Mouse (Mus musculus) ovary, adult 2 months (tissue): ENCODE results near the gene Sspn. TPM values are rescaled to one million over a fixed set of nuclear protein-coding genes. Genes with fewer than 3 reads are reported as not detected.

Experiments
- polyA plus RNA-seq: library from polyadenylated mRNA; depleted of rRNA; stranded (reverse); fragments of >200 nt; gene quantifications from 2 replicates; pipeline ENCODE4 v1.2.3, GENCODE M21; 2012; rRNA removed

Sspn gene
- polyA plus RNA-seq = 11.0 and 11.5 TPM in 2 replicates

DNA sequence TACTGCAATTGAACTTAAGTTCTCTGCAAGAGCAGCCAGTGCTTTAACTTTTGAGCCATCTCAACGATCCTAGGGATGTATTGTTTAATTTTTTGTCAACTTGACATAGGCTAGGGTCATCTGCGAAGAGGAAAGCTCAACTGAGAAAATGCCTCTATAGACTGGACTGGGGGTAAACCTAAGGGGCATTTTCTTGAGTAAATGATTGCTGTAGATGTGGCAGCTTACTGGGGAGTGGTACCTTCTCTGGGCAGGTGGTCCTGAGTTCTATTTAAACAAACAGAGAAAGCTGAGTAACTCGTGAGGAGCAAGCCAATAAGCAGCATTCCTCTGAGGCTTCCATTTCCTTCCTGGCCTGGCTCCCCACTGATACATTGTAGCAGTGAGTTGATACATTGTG, at the start of gene Sspn:
Sspn (plus strand) TSS at position 301 of the 400 bp plus-strand sequence.

Other genes starting within 250 kb of the Sspn start
- gene Rassf8, start 184.9 kb upstream of the Sspn start, polyA plus RNA-seq = 22.2 and 23.9 TPM in 2 replicates
- 7.0 and 10.9 TPM in 2 replicates for gene Bhlhe41, start 66.1 kb upstream of the Sspn start, polyA plus RNA-seq